Mouse (Mus musculus) G1E (cell line): ENCODE results near the gene Nudt15. TPM values are rescaled to one million over a fixed set of nuclear protein-coding genes. Genes with fewer than 3 reads are reported as not detected.

Source experiments
- ATAC-seq: 2 replicates; pipeline ENCODE4 v1.8.0; 2016; ENCODE audit warnings: mild to moderate bottlenecking; ENCODE audit not compliant: insufficient number of reproducible peaks, poor library complexity, low FRiP score, severe bottlenecking; ENCODE audit errors: extremely low read depth
- DNase-seq: peaks from one replicate; pipeline ENCODE4 v3.0.0; 2012; ENCODE audit warnings: low spot score
- H3K27me3 ChIP-seq: 2 replicates; pipeline ENCODE4 v1.6.1; 2012; ENCODE audit warnings: mild to moderate bottlenecking, low read length, inconsistent platforms; ENCODE audit not compliant: insufficient read depth
- H3K36me3 ChIP-seq: replicated peaks from 2 replicates; pipeline ENCODE3; 2012; ENCODE audit warnings: mild to moderate bottlenecking, inconsistent platforms
- H3K4me1 ChIP-seq: 2 replicates; pipeline ENCODE4 v1.6.1; 2012; ENCODE audit warnings: low read depth, low read length, inconsistent platforms, mixed read lengths; ENCODE audit not compliant: insufficient read depth
- H3K4me3 ChIP-seq: 2 replicates; pipeline ENCODE4 v1.5.1; 2012; ENCODE audit warnings: low read depth, mild to moderate bottlenecking, inconsistent platforms, low read length, moderate library complexity, mixed read lengths
- H3K9me3 ChIP-seq: replicated peaks from 2 replicates; pipeline ENCODE4 v1.6.1; 2012; ENCODE audit warnings: inconsistent platforms
- CTCF ChIP-seq: IDR thresholded peaks from 2 replicates; pipeline ENCODE4 v1.5.1; 2012; ENCODE audit warnings: low read depth, low read length, inconsistent platforms, mixed read lengths
- GATA1 ChIP-seq: IDR thresholded peaks from 2 replicates; pipeline ENCODE4 v1.6.1; 2012; ENCODE audit warnings: borderline replicate concordance, low read length, inconsistent platforms, mixed read lengths
- GATA2 ChIP-seq: IDR thresholded peaks from 2 replicates; pipeline ENCODE4 v1.6.1; 2012; ENCODE audit warnings: low read depth, low read length, inconsistent platforms, borderline replicate concordance
- POLR2AphosphoS5 ChIP-seq: IDR thresholded peaks from 2 replicates; pipeline ENCODE4 v1.6.1; 2012; ENCODE audit warnings: low read depth, low read length, inconsistent platforms; ENCODE audit not compliant: insufficient replicate concordance
- TAL1 ChIP-seq: conservative IDR thresholded peaks from 2 replicates; pipeline ENCODE4 v1.6.1; 2012; ENCODE audit warnings: low read depth, low read length, inconsistent platforms, mixed read lengths
- polyA plus RNA-seq: library from polyadenylated mRNA; stranded (reverse); fragments of >175 nt; gene quantifications from 2 replicates; pipeline ENCODE4 v1.2.3, GENCODE M21; 2012
- total RNA-seq, 2 experiments: library from RNA; stranded (forward) in 1 of 2; stranded (reverse) in 1 of 2; fragments of 200-1000 nt in 1 of 2; fragments of >200 nt in 1 of 2; fragmentation: Nextera tagmentation in 1 of 2; gene quantifications; 2 replicates each; pipeline ENCODE4 v1.2.3; 2014 to 2017

The Nudt15 gene
- total and polyA plus RNA-seq, 3 experiments: 0.90 to 8.0 (median 6.8) TPM

- DNase-seq: peak; percentile 6
- Histone ChIP-seq H3K9me3 (no peaks in the 10 kb centered on the region), H3K36me3 (peaks cover 30% of the 10 kb centered on the region), H3K4me1 (peaks cover 36% of the 10 kb centered on the region), H3K27me3 (no peaks in the 10 kb centered on the region), H3K4me3 (peak overlapping the region; percentile 98)
- TF ChIP-seq POLR2AphosphoS5 (no peak), GATA2 (no peak), CTCF (no peak), GATA1 (no peak), TAL1 (no peak)
- ATAC-seq: no peak
Measured at GRCm38 (mm10) chr14:73553122-73553696, 5.2 kb upstream of the Nudt15 start.

GRCm38 (mm10) chr14:73552341-73553121 is 4.5 kb upstream of the Nudt15 start:
- DNase-seq: peak; percentile 96
- Histone ChIP-seq H3K36me3 (peaks cover 26% of the 10 kb centered on the region), H3K4me3 (peak overlapping the region; percentile 98), H3K4me1 (peaks cover 40% of the 10 kb centered on the region), H3K27me3 (peaks cover 5% of the 10 kb centered on the region), H3K9me3 (no peaks in the 10 kb centered on the region)
- TF ChIP-seq POLR2AphosphoS5: no peak
- no peak for TF ChIP-seq GATA1
- no peak for TF ChIP-seq CTCF
- no peak for TF ChIP-seq TAL1
- no peak for TF ChIP-seq GATA2
- peak; percentile 82 for ATAC-seq

GRCm38 (mm10) chr14:73551164-73551563 is 3.1 kb upstream of the Nudt15 start:
- Histone ChIP-seq H3K27me3 (peaks cover 13% of the 10 kb centered on the region), H3K4me3 (no peak overlapping the region), H3K36me3 (peaks cover 14% of the 10 kb centered on the region), H3K4me1 (peaks cover 44% of the 10 kb centered on the region), H3K9me3 (no peaks in the 10 kb centered on the region)
- TF ChIP-seq TAL1 (no peak), GATA1 (no peak), CTCF (no peak), POLR2AphosphoS5 (no peak), GATA2 (no peak)
- DNase-seq (no peak), ATAC-seq (no peak)

GRCm38 (mm10) chr14:73550732-73551131 is 2.7 kb upstream of the Nudt15 start:
- no peak for TF ChIP-seq CTCF
- no peak for TF ChIP-seq GATA2
- no peak for TF ChIP-seq POLR2AphosphoS5
- TF ChIP-seq GATA1: no peak
- TF ChIP-seq TAL1: no peak
- peaks cover 13% of the 10 kb centered on the region for H3K27me3 ChIP-seq
- peaks cover 10% of the 10 kb centered on the region for H3K36me3 ChIP-seq
- no peaks in the 10 kb centered on the region for H3K9me3 ChIP-seq
- peaks cover 42% of the 10 kb centered on the region for H3K4me1 ChIP-seq
- no peak for DNase-seq
- H3K4me3 ChIP-seq: no peak overlapping the region
- ATAC-seq: no peak

GRCm38 (mm10) chr14:73550291-73550690 is 2.2 kb upstream of the Nudt15 start:
- Histone ChIP-seq H3K9me3 (no peaks in the 10 kb centered on the region), H3K4me3 (no peak overlapping the region), H3K4me1 (peaks cover 45% of the 10 kb centered on the region), H3K27me3 (peaks cover 16% of the 10 kb centered on the region), H3K36me3 (peaks cover 6% of the 10 kb centered on the region)
- no peak for TF ChIP-seq POLR2AphosphoS5
- no peak for TF ChIP-seq GATA1
- no peak for TF ChIP-seq CTCF
- TF ChIP-seq TAL1: no peak
- no peak for TF ChIP-seq GATA2
- ATAC-seq: no peak
- DNase-seq: no peak

GRCm38 (mm10) chr14:73547034-73547433 is 1.0 kb downstream of the Nudt15 start:
- TF ChIP-seq GATA1: no peak
- no peak; the same call in 1 of the 2 replicates for ATAC-seq
- Histone ChIP-seq H3K4me3 (no peak overlapping the region), H3K27me3 (peaks cover 16% of the 10 kb centered on the region), H3K9me3 (no peaks in the 10 kb centered on the region), H3K36me3 (no peaks in the 10 kb centered on the region), H3K4me1 (peaks cover 36% of the 10 kb centered on the region)
- DNase-seq: no peak

GRCm38 (mm10) chr14:73543781-73544180 is 4.3 kb downstream of the Nudt15 start:
- H3K4me1 ChIP-seq: peaks cover 22% of the 10 kb centered on the region
- H3K4me3 ChIP-seq: no peak overlapping the region
- DNase-seq (no peak), ATAC-seq (no peak)
- H3K9me3 ChIP-seq: no peaks in the 10 kb centered on the region
- H3K36me3 ChIP-seq: no peaks in the 10 kb centered on the region
- TF ChIP-seq GATA2: no peak
- TF ChIP-seq TAL1: no peak
- no peak for TF ChIP-seq CTCF
- TF ChIP-seq POLR2AphosphoS5: no peak
- TF ChIP-seq GATA1: no peak
- peaks cover 22% of the 10 kb centered on the region for H3K27me3 ChIP-seq
